ENCODE assay signal across 9 mouse cellular contexts in genomic region chr1:66115330-66115729, GRCm38 (mm10). TPM values are rescaled to one million over a fixed set of nuclear protein-coding genes. Genes with fewer than 3 reads are reported as not detected.
DNase-seq lines count a peak whose midpoint lies in the region; ATAC-seq lines count a peak whose summit lies in the region.
"Had no signal": no experiment of that assay in that cellular context is flagged by ENCODE, and none has a peak within 500 bp of the region (broad histone marks: within the 10 kb centered on the region; RNA-seq: fewer than 3 reads in every experiment).

No protein-coding gene starts in this region.

- no peak overlapping the region for H3K4me2 ChIP-seq in embryonic facial prominence, embryonic 11.5 days (ENCODE audit: low read depth, low read length)
- no peak overlapping the region for H3K4me2 ChIP-seq in neural tube, embryonic 15.5 days

- no peak overlapping the region for H3K4me3 ChIP-seq in embryonic facial prominence, embryonic 11.5 days (ENCODE audit: low read depth, low read length)
- no peak overlapping the region for H3K4me3 ChIP-seq in neural tube, embryonic 15.5 days (replicated peaks)

- peak; percentile 23 for DNase-seq in adrenal gland, postnatal 10 days
- DNase-seq in adrenal gland, adult 18-20 months (ENCODE audit: low spot score in 2 of 2) = no peak
- DNase-seq in layer of hippocampus, postnatal 36 days = peak; percentile 9
- DNase-seq in layer of hippocampus, postnatal 14 days (ENCODE audit: low spot score in 2 of 2) = no peak
- DNase-seq in embryonic facial prominence, embryonic 11.5 days (ENCODE audit: low spot score) = peak; percentile 69
- DNase-seq in right cerebral cortex, adult 2 months (ENCODE audit: low spot score in 2 of 2) = peak; percentile 63 to 64
- DNase-seq in testis, postnatal 14 days (ENCODE audit: low spot score) = no peak

- no peak overlapping the region for H3K9ac ChIP-seq in embryonic facial prominence, embryonic 11.5 days (replicated peaks; ENCODE audit: low read length)
- no peak overlapping the region for H3K9ac ChIP-seq in neural tube, embryonic 15.5 days (replicated peaks)

- ATAC-seq in embryonic facial prominence, embryonic 11.5 days (replicated peaks; ENCODE audit: insufficient number of reproducible peaks, low FRiP score, low TSS enrichment, low read depth) = no peak
- no peak for ATAC-seq in neural tube, embryonic 15.5 days (ENCODE audit: low FRiP score)

- H3K9me3 ChIP-seq in embryonic facial prominence, embryonic 11.5 days (replicated peaks; ENCODE audit: control insufficient read depth, low read length) = no peaks in the 10 kb centered on the region
- H3K9me3 ChIP-seq in neural tube, embryonic 15.5 days (replicated peaks) = peaks cover 4% of the 10 kb centered on the region; the same call in 1 of the 2 replicates

- WGBS in embryonic facial prominence, embryonic 11.5 days = 26% methylated on average over 3 of the region's 3 CpGs
- WGBS in neural tube, embryonic 15.5 days = 37% methylated on average over 3 of the region's 3 CpGs

- H3K36me3 ChIP-seq in embryonic facial prominence, embryonic 11.5 days (replicated peaks; ENCODE audit: control insufficient read depth, insufficient read depth, low read depth, low read length) = no peaks in the 10 kb centered on the region
- no peaks in the 10 kb centered on the region for H3K36me3 ChIP-seq in neural tube, embryonic 15.5 days

- H3K4me1 ChIP-seq in embryonic facial prominence, embryonic 11.5 days (ENCODE audit: control insufficient read depth, insufficient read depth, low read length) = no peaks in the 10 kb centered on the region
- no peaks in the 10 kb centered on the region for H3K4me1 ChIP-seq in neural tube, embryonic 15.5 days

- no peak overlapping the region for H3K27ac ChIP-seq in embryonic facial prominence, embryonic 11.5 days (replicated peaks; ENCODE audit: low read depth, low read length)
- H3K27ac ChIP-seq in neural tube, embryonic 15.5 days (replicated peaks) = no peak overlapping the region

- no peaks in the 10 kb centered on the region for H3K27me3 ChIP-seq in embryonic facial prominence, embryonic 11.5 days (ENCODE audit: control insufficient read depth, insufficient read depth, low read length)
- no peaks in the 10 kb centered on the region for H3K27me3 ChIP-seq in neural tube, embryonic 15.5 days (replicated peaks)

RNA-seq across cellular contexts. Expression of gene Map2, which starts 59.7 kb away (rescaled TPM):
- 10 to 100 TPM; 17.1 to 23.1 TPM for total RNA-seq in adrenal gland, postnatal 10 days (2021)
- 10 to 100 TPM; 17.0 to 26.1 TPM for total RNA-seq in adrenal gland, adult 18-20 months (2021)
- 1,000 to 10,000 TPM; 1,119 to 1,150 TPM for total RNA-seq in layer of hippocampus, postnatal 36 days (2021)
- 1,000 to 10,000 TPM in 1 of 2 experiments, 100 to 1,000 TPM in 1; 947 to 1,024 TPM for total RNA-seq in layer of hippocampus, postnatal 14 days (2021)
- 38.0 and 47.7 TPM in 2 replicates for polyA plus RNA-seq in embryonic facial prominence, embryonic 11.5 days (2014; fragmentation: Nextera tagmentation; extraction: Ambion mirVana)
- polyA plus RNA-seq in neural tube, embryonic 15.5 days (2015; fragmentation: Nextera tagmentation; extraction: Ambion mirVana) = 296 and 359 TPM in 2 replicates
- total RNA-seq: megakaryocyte-erythroid progenitor cell, adult 5-6 weeks had no signal

Comparison
In these comparisons a context has a peak if more than half of its experiments do, and no peak if none do; other contexts are left out.
1. DNase-seq: peak in adrenal gland, postnatal 10 days (single experiment), layer of hippocampus, postnatal 36 days (2 of 2), embryonic facial prominence, embryonic 11.5 days (single experiment) and right cerebral cortex, adult 2 months (2 of 2); none in adrenal gland, adult 18-20 months (0 of 2), layer of hippocampus, postnatal 14 days (0 of 2) and testis, postnatal 14 days (single experiment).
2. RNA of gene Map2, which starts 59.7 kb away (total RNA-seq): 1,119 to 1,150 TPM in layer of hippocampus, postnatal 36 days and 947 to 1,024 TPM in layer of hippocampus, postnatal 14 days; 17.0 to 26.1 TPM in adrenal gland, adult 18-20 months and 17.1 to 23.1 TPM in adrenal gland, postnatal 10 days; every median in the first group is over 10 times any median in the second.